Mouse (Mus musculus) limb, embryonic 12.5 days (tissue): ENCODE measurements at regions not wholly inside any gene's neighbourhood (a gene's known extent, or its start where the extent isn't known, plus 50 kb on each side); places are given as distances from the start of the nearest gene placed in this dataset.

ENCODE experiments used
- ATAC-seq: fragments of 200-750 bp; cut with Nextera tagmentation; 2 replicates; pipeline ENCODE4 v1.8.0; 2017; ENCODE audit warnings: low read depth, moderate TSS enrichment; ENCODE audit not compliant: insufficient number of reproducible peaks, insufficient read depth, low FRiP score, low TSS enrichment
- H3K27ac ChIP-seq: fragments of 300-500 bp; sonication (generic); 2 replicates; pipeline ENCODE4 v1.5.1; 2016; ENCODE audit warnings: mild to moderate bottlenecking, moderate library complexity
- H3K27me3 ChIP-seq: fragments of 300-500 bp; sonication (generic); 2 replicates; pipeline ENCODE4 v1.6.1; 2016; ENCODE audit warnings: mild to moderate bottlenecking, moderate library complexity
- H3K36me3 ChIP-seq: fragments of 300-500 bp; sonication (generic); 2 replicates; pipeline ENCODE4 v1.6.1; 2016; ENCODE audit warnings: mild to moderate bottlenecking, moderate library complexity
- H3K4me1 ChIP-seq: fragments of 300-500 bp; sonication (generic); replicated peaks from 2 replicates; pipeline ENCODE4 v1.6.1; 2016
- H3K4me2 ChIP-seq: fragments of 300-500 bp; sonication (generic); 2 replicates; pipeline ENCODE4 v1.6.1; 2016; ENCODE audit warnings: mild to moderate bottlenecking, moderate library complexity
- H3K4me3 ChIP-seq: fragments of 300-500 bp; sonication (generic); replicated peaks from 2 replicates; pipeline ENCODE4 v1.5.1; 2016; ENCODE audit warnings: mild to moderate bottlenecking
- H3K9ac ChIP-seq: fragments of 300-500 bp; sonication (generic); replicated peaks from 2 replicates; pipeline ENCODE4 v1.6.1; 2016; ENCODE audit warnings: mild to moderate bottlenecking, moderate library complexity
- H3K9me3 ChIP-seq: fragments of 300-500 bp; sonication (generic); 2 replicates; pipeline ENCODE4 v1.6.1; 2016; ENCODE audit warnings: mild to moderate bottlenecking, moderate library complexity
- WGBS: fragments of 180-500 bp; shearing (Covaris S2); methylation state at CpG from one replicate; pipeline ENCODE4 v1.1.7; 2016; 5-methylcytosine and 5-hydroxymethylcytosine counted together

GRCm38 (mm10) chr17:4429036-4429435 is 565.1 kb upstream of the Arid1b start:
- no peaks in the 10 kb centered on the region for H3K27me3 ChIP-seq
- no peaks in the 10 kb centered on the region for H3K4me1 ChIP-seq
- H3K4me3 ChIP-seq = no peak overlapping the region
- no peak overlapping the region for H3K4me2 ChIP-seq
- no peak for ATAC-seq
- 48% methylated on average over 2 of the region's 2 CpGs for WGBS
- H3K36me3 ChIP-seq = no peaks in the 10 kb centered on the region
- no peak overlapping the region for H3K9ac ChIP-seq
- no peaks in the 10 kb centered on the region for H3K9me3 ChIP-seq
- H3K27ac ChIP-seq = no peak overlapping the region

- no peak overlapping the region for H3K4me2 ChIP-seq
- H3K9ac ChIP-seq = no peak overlapping the region
- no peaks in the 10 kb centered on the region for H3K9me3 ChIP-seq
- WGBS = 86% methylated on average over 1 of the region's 1 CpGs
- ATAC-seq = no peak
- no peaks in the 10 kb centered on the region for H3K36me3 ChIP-seq
- H3K27ac ChIP-seq = no peak overlapping the region
- H3K4me3 ChIP-seq = no peak overlapping the region
- no peaks in the 10 kb centered on the region for H3K4me1 ChIP-seq
- H3K27me3 ChIP-seq = no peaks in the 10 kb centered on the region
These were observed 548.5 kb upstream of the Arid1b start for GRCm38 (mm10) chr17:4445606-4446005.

GRCm38 (mm10) chr17:4457491-4457890 is 536.6 kb upstream of the Arid1b start:
- 73% methylated on average over 1 of the region's 1 CpGs for WGBS
- H3K27ac ChIP-seq = no peak overlapping the region

DNA sequence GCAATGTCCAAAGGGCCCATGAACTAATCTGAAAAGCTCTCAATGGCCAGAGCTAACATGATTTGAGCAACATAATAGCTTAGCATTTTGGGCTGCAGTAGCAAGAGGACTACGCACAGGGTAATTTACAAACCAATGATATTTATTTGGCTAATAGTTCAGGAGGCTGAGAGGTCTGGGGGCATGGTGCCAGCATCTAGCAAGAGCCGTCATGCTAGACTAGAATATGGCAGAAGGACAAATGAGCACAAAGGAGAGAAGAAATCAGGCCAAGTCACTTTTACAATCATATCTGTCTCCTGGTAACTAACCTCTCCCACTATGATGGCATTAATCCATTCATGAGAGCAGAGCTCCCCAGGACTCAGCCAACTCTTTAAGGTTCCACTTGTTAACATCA is 532.6 kb upstream of the Arid1b start:
- 92% methylated on average over 2 of the region's 2 CpGs for WGBS
- H3K27me3 ChIP-seq = no peaks in the 10 kb centered on the region
- no peaks in the 10 kb centered on the region for H3K4me1 ChIP-seq
- no peak overlapping the region for H3K9ac ChIP-seq
- H3K4me3 ChIP-seq = no peak overlapping the region
- H3K9me3 ChIP-seq = no peaks in the 10 kb centered on the region
- no peaks in the 10 kb centered on the region for H3K36me3 ChIP-seq
- no peak for ATAC-seq
- no peak overlapping the region for H3K4me2 ChIP-seq
- H3K27ac ChIP-seq = no peak overlapping the region

More at GRCm38 (mm10) chr17:4457491-4457890, 536.6 kb upstream of the Arid1b start:
- no peaks in the 10 kb centered on the region for H3K9me3 ChIP-seq
- H3K4me1 ChIP-seq = no peaks in the 10 kb centered on the region
- no peak overlapping the region for H3K4me2 ChIP-seq
- H3K27me3 ChIP-seq = no peaks in the 10 kb centered on the region
- H3K9ac ChIP-seq = no peak overlapping the region
- no peak for ATAC-seq
- H3K4me3 ChIP-seq = no peak overlapping the region
- no peaks in the 10 kb centered on the region for H3K36me3 ChIP-seq

DNA sequence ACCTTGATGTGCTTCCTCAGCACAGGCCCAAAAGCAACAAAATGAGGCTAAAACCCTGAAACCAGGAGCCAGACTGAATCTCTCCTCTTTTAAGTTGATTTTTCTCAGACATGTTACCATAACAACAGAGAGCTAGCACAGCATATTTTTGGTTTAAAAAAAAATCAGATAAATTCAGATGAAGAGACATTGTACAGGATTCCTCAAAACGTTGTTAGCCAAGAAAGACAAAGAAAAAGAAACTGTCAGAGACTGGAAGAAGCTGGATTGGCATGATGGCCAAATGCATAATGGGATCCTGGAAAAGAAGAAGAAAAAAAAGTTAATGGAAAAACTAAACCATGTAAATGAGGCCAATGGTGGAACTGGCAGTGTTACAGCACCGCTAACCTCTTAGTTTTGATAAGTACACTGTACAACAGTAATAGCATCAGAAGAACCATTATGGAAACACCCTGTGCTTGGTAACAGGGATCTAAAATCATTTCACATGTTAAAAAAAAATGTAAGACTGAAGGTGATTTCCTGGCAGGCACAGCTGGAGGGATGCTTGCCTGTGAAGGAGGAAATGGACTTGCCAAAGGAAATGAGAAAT is 529.7 kb upstream of the Arid1b start:
- no peaks in the 10 kb centered on the region for H3K27me3 ChIP-seq
- WGBS = 74% methylated on average over 2 of the region's 2 CpGs

GRCm38 (mm10) chr17:4465741-4466140 is 528.4 kb upstream of the Arid1b start:
- Histone ChIP-seq H3K9ac (no peak overlapping the region), H3K27me3 (no peaks in the 10 kb centered on the region), H3K4me3 (no peak overlapping the region), H3K4me2 (no peak overlapping the region), H3K36me3 (no peaks in the 10 kb centered on the region), H3K27ac (no peak overlapping the region), H3K9me3 (no peaks in the 10 kb centered on the region), H3K4me1 (no peaks in the 10 kb centered on the region)
- no peak for ATAC-seq
- WGBS = 85% methylated on average over 6 of the region's 6 CpGs

More for the DNA sequence above, 529.7 kb upstream of the Arid1b start:
- Histone ChIP-seq H3K4me1 (no peaks in the 10 kb centered on the region), H3K4me2 (no peak overlapping the region), H3K36me3 (no peaks in the 10 kb centered on the region), H3K4me3 (no peak overlapping the region), H3K9ac (no peak overlapping the region), H3K27ac (no peak overlapping the region), H3K9me3 (no peaks in the 10 kb centered on the region)
- ATAC-seq = no peak

DNA sequence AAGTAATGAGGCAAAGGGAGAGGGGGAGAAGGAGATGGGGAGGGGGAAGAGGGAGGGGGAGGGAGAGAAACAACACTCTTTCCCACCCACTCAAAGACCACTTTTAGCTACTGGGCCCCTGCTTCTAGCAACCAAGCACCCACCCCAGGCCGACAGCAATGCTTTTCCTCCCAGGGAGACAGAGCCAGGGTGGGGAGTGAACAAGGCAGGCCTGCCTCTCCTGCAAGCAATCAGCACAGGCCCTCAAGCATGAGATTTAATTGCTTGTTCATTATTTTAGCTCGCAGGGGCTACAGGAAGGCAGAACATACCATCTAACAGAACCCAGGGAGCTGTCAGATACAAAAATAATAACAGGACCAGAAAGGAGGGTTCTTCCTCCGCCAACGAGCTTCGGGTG is 521.7 kb upstream of the Arid1b start:
- H3K4me1 ChIP-seq = no peaks in the 10 kb centered on the region
- no peaks in the 10 kb centered on the region for H3K27me3 ChIP-seq
- no peak overlapping the region for H3K4me2 ChIP-seq
- H3K27ac ChIP-seq = no peak overlapping the region
- H3K9me3 ChIP-seq = no peaks in the 10 kb centered on the region
- no peak overlapping the region for H3K9ac ChIP-seq
- no peak overlapping the region for H3K4me3 ChIP-seq
- 40% methylated on average over 5 of the region's 5 CpGs for WGBS
- no peak for ATAC-seq
- no peaks in the 10 kb centered on the region for H3K36me3 ChIP-seq

- 81% methylated on average over 5 of the region's 5 CpGs for WGBS
- Histone ChIP-seq H3K9me3 (no peaks in the 10 kb centered on the region), H3K36me3 (no peaks in the 10 kb centered on the region), H3K9ac (no peak overlapping the region), H3K27ac (no peak overlapping the region), H3K27me3 (no peaks in the 10 kb centered on the region), H3K4me2 (no peak overlapping the region), H3K4me1 (no peaks in the 10 kb centered on the region), H3K4me3 (no peak overlapping the region)
- ATAC-seq = no peak
These were observed 519.8 kb upstream of the Arid1b start for GRCm38 (mm10) chr17:4474350-4474749.

DNA sequence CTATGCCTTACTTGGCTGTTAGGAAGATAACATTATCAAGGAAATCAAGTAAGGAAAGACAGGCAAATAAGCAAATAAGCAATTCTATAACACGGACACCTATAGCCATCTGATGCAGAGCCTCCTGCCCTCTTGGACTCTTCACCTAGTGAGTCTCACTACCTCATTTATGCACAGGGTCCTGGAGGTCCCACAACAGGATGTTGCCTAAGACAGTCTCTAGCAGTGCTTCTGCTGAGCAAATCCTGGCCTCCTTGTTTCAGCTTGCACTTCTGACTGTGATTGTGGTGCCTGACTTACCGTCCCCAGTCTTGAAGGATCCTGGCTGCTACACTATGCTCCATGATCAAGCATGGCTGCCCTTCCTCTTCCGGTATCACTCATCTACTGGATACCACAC is 518.5 kb upstream of the Arid1b start:
- H3K4me2 ChIP-seq = no peak overlapping the region
- WGBS = 90% methylated on average over 3 of the region's 3 CpGs

GRCm38 (mm10) chr17:4494392-4494791 is 499.7 kb upstream of the Arid1b start:
- peaks cover 16% of the 10 kb centered on the region for H3K4me1 ChIP-seq
- H3K4me2 ChIP-seq = no peak overlapping the region
- H3K9me3 ChIP-seq = no peaks in the 10 kb centered on the region
- H3K27me3 ChIP-seq = no peaks in the 10 kb centered on the region
- H3K4me3 ChIP-seq = no peak overlapping the region
- no peaks in the 10 kb centered on the region for H3K36me3 ChIP-seq
- no peak for ATAC-seq
- WGBS = 98% methylated on average over 2 of the region's 2 CpGs
- no peak overlapping the region for H3K9ac ChIP-seq
- no peak overlapping the region for H3K27ac ChIP-seq

More for the DNA sequence above, 518.5 kb upstream of the Arid1b start:
- no peak overlapping the region for H3K9ac ChIP-seq
- no peaks in the 10 kb centered on the region for H3K4me1 ChIP-seq
- H3K9me3 ChIP-seq = no peaks in the 10 kb centered on the region
- H3K27me3 ChIP-seq = no peaks in the 10 kb centered on the region
- H3K4me3 ChIP-seq = no peak overlapping the region
- H3K27ac ChIP-seq = no peak overlapping the region
- ATAC-seq = no peak
- no peaks in the 10 kb centered on the region for H3K36me3 ChIP-seq

- no peak overlapping the region for H3K4me3 ChIP-seq
- no peaks in the 10 kb centered on the region for H3K27me3 ChIP-seq
- no peak for ATAC-seq
- no peaks in the 10 kb centered on the region for H3K36me3 ChIP-seq
- H3K4me1 ChIP-seq = peaks cover 16% of the 10 kb centered on the region
- H3K9me3 ChIP-seq = peaks cover 6% of the 10 kb centered on the region; the same call in 1 of the 2 replicates
- H3K27ac ChIP-seq = no peak overlapping the region
- 76% methylated on average over 5 of the region's 5 CpGs for WGBS
- H3K4me2 ChIP-seq = no peak overlapping the region
- no peak overlapping the region for H3K9ac ChIP-seq
These were observed 493.6 kb upstream of the Arid1b start for GRCm38 (mm10) chr17:4500504-4500903.

- Histone ChIP-seq H3K27ac (no peak overlapping the region), H3K4me3 (no peak overlapping the region), H3K9me3 (peaks cover 6% of the 10 kb centered on the region; the same call in 1 of the 2 replicates), H3K4me1 (peaks cover 16% of the 10 kb centered on the region), H3K27me3 (no peaks in the 10 kb centered on the region), H3K9ac (no peak overlapping the region), H3K4me2 (no peak overlapping the region), H3K36me3 (no peaks in the 10 kb centered on the region)
- ATAC-seq = no peak
- WGBS = 72% methylated on average over 1 of the region's 1 CpGs
These were observed 493.1 kb upstream of the Arid1b start for GRCm38 (mm10) chr17:4501029-4501428.
